Mouse (Mus musculus) spleen, adult 2 months (tissue): Measurements from ENCODE around the gene Casp4.

Experiments
- CTCF ChIP-seq: fragments of 200-500 bp; IDR thresholded peaks from 2 replicates; pipeline ENCODE4 v1.5.1; 2011; ENCODE audit warnings: mild to moderate bottlenecking, inconsistent platforms; ENCODE audit not compliant: insufficient read depth, insufficient read length, insufficient replicate concordance; ENCODE audit errors: extremely low read depth
- POLR2A ChIP-seq: fragments of 200-500 bp; IDR thresholded peaks from 2 replicates; pipeline ENCODE4 v1.6.1; 2011; ENCODE audit warnings: low read depth, low read length, inconsistent platforms

DNA sequence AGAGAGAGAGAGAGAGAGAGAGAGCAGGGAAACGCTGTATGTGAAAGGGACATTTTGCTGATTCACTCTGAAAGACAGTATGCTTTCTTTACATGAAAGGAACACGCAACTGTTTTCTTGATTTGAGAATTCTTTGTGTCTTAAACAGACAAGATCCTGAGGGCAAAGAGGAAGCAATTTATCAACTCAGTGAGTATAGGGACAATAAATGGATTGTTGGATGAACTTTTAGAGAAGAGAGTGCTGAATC, 9.6 kb upstream of the Casp4 start:
- TF ChIP-seq CTCF = no peak
- no peak for TF ChIP-seq POLR2A
